Mouse (Mus musculus): ENCODE measurements around the gene Bcl2l12.

- TF ChIP-seq HCFC1 (IDR thresholded peaks at IDR 0.05; ENCODE audit: low read depth, low read length) (no peak), E2F4 (IDR thresholded peaks at IDR 0.05; ENCODE audit: borderline replicate concordance, low read depth, low read length) (no peak), NELFE (IDR thresholded peaks at IDR 0.05; ENCODE audit: low read depth, low read length) (no peak), CTCF (IDR thresholded peaks at IDR 0.05 in 2 of 3, conservative IDR thresholded peaks at IDR 0.05 in 1 of 3; ENCODE audit: control insufficient read depth in 1 of 3, insufficient read depth in 1 of 3, low read depth in 2 of 3, low read length in 3 of 3, poor library complexity in 1 of 3, severe bottlenecking in 1 of 3) (peak; percentile 57 to 83 (median 71)), NRF1 (IDR thresholded peaks at IDR 0.05; ENCODE audit: insufficient read depth, low read depth, low read length, poor library complexity, severe bottlenecking) (no peak), MEF2A (IDR thresholded peaks at IDR 0.05; ENCODE audit: extremely low read depth, insufficient replicate concordance, low read depth, low read length, poor library complexity, severe bottlenecking) (no peak), SMC3 (IDR thresholded peaks at IDR 0.05; ENCODE audit: low read depth, low read length) (peak; percentile 71), POLR2A (IDR thresholded peaks at IDR 0.05; ENCODE audit: control insufficient read depth in 1 of 2, insufficient read depth in 1 of 2, low read depth in 1 of 2, low read length in 2 of 2, poor library complexity in 1 of 2) (no peak)
Measured at GRCm38 (mm10) chr7:44955628-44956027, 42.9 kb downstream of the Bcl2l12 start.
